Mouse (Mus musculus) ES-Bruce4 (cell line): Measurements from ENCODE around the gene Oas1e. TPM values are rescaled to one million over a fixed set of nuclear protein-coding genes. Genes with fewer than 3 reads are reported as not detected.
A peak's percentile ranks its signal among the peaks of the same experiment; 100 is the strongest.

Experiments used
- H3K27ac ChIP-seq: 2 replicates; pipeline ENCODE4 v1.5.1; 2012; ENCODE audit warnings: low read length, inconsistent platforms; ENCODE audit not compliant: insufficient read depth
- H3K27me3 ChIP-seq: 2 replicates; pipeline ENCODE4 v1.6.1; 2012; ENCODE audit warnings: mild to moderate bottlenecking, low read length, inconsistent platforms; ENCODE audit not compliant: control insufficient read depth, poor library complexity, insufficient read depth, severe bottlenecking
- H3K36me3 ChIP-seq: 2 replicates; pipeline ENCODE4 v1.6.1; 2012; ENCODE audit warnings: inconsistent platforms, mild to moderate bottlenecking, low read length, moderate library complexity; ENCODE audit not compliant: control insufficient read depth, poor library complexity, insufficient read depth, severe bottlenecking
- H3K4me1 ChIP-seq: one replicate; pipeline ENCODE4 v1.8.1; 2011; ENCODE audit warnings: low read length; ENCODE audit not compliant: control insufficient read depth, insufficient read depth
- H3K4me3 ChIP-seq: 2 replicates; pipeline ENCODE4 v1.5.1; 2011; ENCODE audit warnings: low read depth, mild to moderate bottlenecking, low read length
- H3K9ac ChIP-seq: 2 replicates; pipeline ENCODE4 v1.6.1; 2012; ENCODE audit warnings: low read depth, mild to moderate bottlenecking, inconsistent platforms; ENCODE audit not compliant: poor library complexity, severe bottlenecking
- H3K9me3 ChIP-seq: replicated peaks from 2 replicates; pipeline ENCODE4 v1.6.1; 2012; ENCODE audit warnings: mild to moderate bottlenecking, low read length, inconsistent platforms; ENCODE audit not compliant: control insufficient read depth, poor library complexity, insufficient read depth, severe bottlenecking
- CTCF ChIP-seq: IDR thresholded peaks from one replicate; pipeline ENCODE4 v1.8.1; 2011; ENCODE audit warnings: low read depth, low read length
- EP300 ChIP-seq: IDR thresholded peaks from 2 replicates; pipeline ENCODE4 v1.6.1; 2011; ENCODE audit warnings: low read depth, low read length; ENCODE audit not compliant: insufficient read depth
- POLR2A ChIP-seq: IDR thresholded peaks from one replicate; pipeline ENCODE4 v1.8.1; 2011; ENCODE audit warnings: low read length; ENCODE audit not compliant: insufficient read depth
- polyA plus RNA-seq: library from polyadenylated mRNA; stranded (reverse); fragments of >200 nt; gene quantifications from 2 replicates; pipeline ENCODE4 v1.2.4, GENCODE M21; 2011; ENCODE audit warnings: low read depth; ENCODE audit not compliant: missing spikeins, insufficient read depth, insufficient read length

The Oas1e gene
- polyA plus RNA-seq, 1 experiment, result not detected

DNA sequence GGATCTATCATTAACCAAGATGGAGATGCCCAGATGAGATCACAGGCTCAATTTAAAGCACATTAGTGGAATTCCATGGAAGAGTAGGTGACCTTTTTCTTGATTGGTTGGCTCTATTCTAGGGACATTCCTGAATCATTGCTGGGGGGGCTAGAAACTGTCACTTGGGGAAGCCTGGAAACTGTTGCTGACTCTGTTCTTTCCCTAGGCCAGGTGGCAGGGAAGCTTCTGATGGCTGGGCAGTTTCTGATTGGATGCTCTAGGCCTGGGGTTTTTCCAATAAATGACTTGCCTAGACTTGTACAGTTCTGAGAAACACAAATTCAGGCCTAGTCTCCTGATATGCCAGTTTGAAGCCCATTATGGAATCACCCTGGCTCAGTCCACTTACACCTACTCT lies 23.7 kb upstream of the Oas1e start:
- Histone ChIP-seq H3K9me3 (no peaks in the 10 kb centered on the region), H3K27ac (no peak overlapping the region), H3K4me3 (no peak overlapping the region), H3K36me3 (no peaks in the 10 kb centered on the region), H3K9ac (no peak overlapping the region), H3K4me1 (no peaks in the 10 kb centered on the region), H3K27me3 (no peaks in the 10 kb centered on the region)
- no peak for TF ChIP-seq EP300
- no peak for TF ChIP-seq CTCF
- no peak for TF ChIP-seq POLR2A

DNA sequence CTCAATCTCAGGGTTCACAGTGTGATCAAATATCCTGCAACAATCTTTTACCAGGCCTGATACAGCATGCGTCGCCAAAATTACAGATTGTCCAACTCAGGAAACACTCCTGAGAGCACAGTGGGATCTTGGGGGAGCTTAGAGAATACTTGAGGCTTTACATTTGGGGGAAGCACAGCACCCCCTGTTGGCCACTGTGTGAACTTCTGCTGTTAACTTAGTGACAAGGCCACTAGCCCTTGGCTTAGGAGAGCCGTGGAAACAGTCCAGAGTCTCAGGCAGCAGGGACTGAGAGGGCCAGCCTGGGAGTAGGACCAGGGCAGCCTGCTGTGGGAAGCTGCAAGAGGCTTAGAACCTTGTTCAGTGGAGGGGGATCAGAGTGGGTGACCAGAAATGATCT lies 20.6 kb upstream of the Oas1e start:
- Histone ChIP-seq H3K4me3 (no peak overlapping the region), H3K36me3 (no peaks in the 10 kb centered on the region), H3K27ac (no peak overlapping the region), H3K9ac (no peak overlapping the region), H3K4me1 (no peaks in the 10 kb centered on the region), H3K27me3 (no peaks in the 10 kb centered on the region), H3K9me3 (no peaks in the 10 kb centered on the region)
- TF ChIP-seq CTCF (peak; percentile 41), POLR2A (no peak), EP300 (no peak)

DNA sequence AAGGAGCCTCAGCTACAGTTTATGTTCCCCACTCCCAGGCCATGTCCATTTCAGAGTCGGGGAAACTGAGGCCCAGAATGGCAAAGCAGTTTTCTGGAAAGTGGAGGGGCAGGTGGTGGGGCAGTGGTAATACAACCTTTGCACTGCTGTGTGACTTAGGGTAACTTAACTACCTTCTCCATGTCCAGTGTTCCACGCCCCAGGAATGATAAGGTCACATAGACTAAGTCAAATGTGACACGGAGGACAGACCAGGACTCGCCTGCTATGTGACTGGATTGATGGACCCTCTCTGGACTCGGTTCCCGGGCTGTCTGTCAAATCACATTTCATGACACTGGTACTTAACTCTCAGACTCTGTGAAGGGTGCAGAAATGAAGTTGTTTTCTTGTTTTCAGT lies 17.7 kb upstream of the Oas1e start:
- Histone ChIP-seq H3K36me3 (no peaks in the 10 kb centered on the region), H3K27me3 (no peaks in the 10 kb centered on the region), H3K9me3 (no peaks in the 10 kb centered on the region), H3K9ac (no peak overlapping the region), H3K4me3 (peak overlapping the region; percentile 19; the same call in 1 of the 2 replicates), H3K27ac (no peak overlapping the region), H3K4me1 (no peaks in the 10 kb centered on the region)
- TF ChIP-seq EP300 (no peak), POLR2A (no peak), CTCF (no peak)

DNA sequence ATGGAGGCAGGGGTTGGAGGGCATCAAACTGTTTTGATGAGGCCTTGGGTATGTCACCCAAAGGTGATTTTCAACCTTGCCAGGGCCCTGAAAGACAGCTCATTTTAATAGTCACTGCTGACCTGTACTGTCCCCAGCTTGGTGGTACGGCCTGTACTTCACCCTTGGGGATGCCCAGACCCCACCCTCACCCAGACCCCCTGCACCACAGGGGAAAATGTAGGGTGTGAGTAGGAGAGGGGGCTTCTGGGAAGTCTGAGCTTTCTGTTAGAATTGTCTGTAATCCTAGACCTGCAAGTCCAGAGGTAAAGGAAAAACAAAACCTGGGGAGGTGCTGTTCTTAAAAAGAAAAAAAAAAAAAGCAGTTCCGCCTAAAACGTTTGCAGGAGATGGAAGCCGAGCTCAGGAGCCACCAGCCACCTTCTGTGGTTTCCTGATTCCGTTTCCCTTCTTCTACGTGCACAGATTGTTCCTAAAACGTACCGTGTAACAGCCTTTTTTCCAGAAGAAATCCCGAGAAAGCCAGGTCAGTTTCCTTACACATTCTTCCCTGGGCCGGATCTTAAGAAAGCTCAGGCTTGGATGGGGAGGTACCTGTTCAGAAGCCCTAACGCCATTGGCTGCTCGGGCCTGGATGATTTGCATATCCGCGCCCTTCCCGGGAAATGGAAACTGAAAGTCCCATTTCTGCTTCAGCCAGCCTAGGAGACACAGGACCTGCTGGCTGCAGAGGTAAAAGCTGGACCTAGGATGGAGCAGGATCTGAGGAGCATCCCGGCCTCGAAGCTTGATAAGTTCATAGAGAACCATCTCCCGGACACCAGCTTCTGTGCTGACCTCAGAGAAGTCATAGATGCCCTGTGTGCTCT lies 16.9 kb upstream of the Oas1e start, which contains the start of gene Oas1c:
TSS of gene Oas1c (minus strand) at position 564 of the 869 bp plus-strand sequence.
- Histone ChIP-seq H3K9ac (peak within 1 kb of the TSS; percentile 64), H3K9me3 (no peaks in the 10 kb centered on the region), H3K36me3 (no peaks in the 10 kb centered on the region), H3K27ac (peak within 1 kb of the TSS; percentile 73), H3K27me3 (no peaks in the 10 kb centered on the region), H3K4me1 (no peaks in the 10 kb centered on the region), H3K4me3 (peak within 1 kb of the TSS; percentile 56)
- TF ChIP-seq EP300 (no peak), CTCF (no peak), POLR2A (peak; percentile 51)

DNA sequence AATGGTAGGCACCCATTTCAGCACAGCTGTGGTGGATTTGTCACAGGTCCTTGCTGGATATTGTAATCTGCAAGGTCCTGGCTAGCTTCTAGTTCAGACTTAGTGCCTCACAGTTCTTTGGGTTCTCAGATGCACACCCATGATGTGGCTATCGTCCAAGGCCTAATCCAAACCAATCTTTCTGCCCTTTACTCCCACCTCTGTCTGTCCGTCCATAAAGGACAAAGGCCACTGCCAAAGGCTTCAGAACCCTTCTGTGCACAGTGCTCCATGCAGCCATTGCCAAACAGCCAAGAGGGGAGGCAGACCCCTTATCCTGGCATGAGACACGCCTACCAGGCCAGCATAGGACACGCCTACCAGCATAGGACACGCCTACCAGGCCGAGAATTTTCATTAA lies 13.8 kb upstream of the Oas1e start:
- no peak overlapping the region for H3K27ac ChIP-seq
- H3K9me3 ChIP-seq, result no peaks in the 10 kb centered on the region
- no peaks in the 10 kb centered on the region for H3K27me3 ChIP-seq
- H3K4me3 ChIP-seq, result no peak overlapping the region
- H3K9ac ChIP-seq, result no peak overlapping the region
- H3K4me1 ChIP-seq, result no peaks in the 10 kb centered on the region
- H3K36me3 ChIP-seq, result no peaks in the 10 kb centered on the region
- no peak for TF ChIP-seq CTCF
- TF ChIP-seq POLR2A, result no peak
- TF ChIP-seq EP300, result no peak

DNA sequence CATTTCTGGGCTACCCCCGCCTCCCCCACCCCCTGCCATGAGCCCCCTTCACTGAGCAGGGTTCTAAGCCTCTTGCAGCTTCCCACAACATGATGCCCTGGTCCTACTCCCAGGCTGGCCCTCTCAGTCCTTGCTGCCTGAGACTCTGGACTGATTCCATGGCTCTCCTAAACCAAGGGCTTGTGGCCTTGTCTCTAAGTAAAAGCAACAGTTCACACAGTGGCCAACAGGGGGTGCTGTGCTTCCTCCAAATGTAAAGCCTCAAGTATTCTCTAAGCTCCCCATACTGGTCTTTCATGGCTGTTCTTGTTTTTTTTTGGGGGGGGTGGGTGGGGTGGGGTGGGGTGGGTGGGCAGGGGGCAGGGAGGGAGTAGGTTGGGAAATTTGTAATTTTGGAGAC lies 11.1 kb upstream of the Oas1e start:
- TF ChIP-seq POLR2A, result no peak
- TF ChIP-seq EP300, result no peak
- peak; percentile 38 for TF ChIP-seq CTCF
- H3K9ac ChIP-seq, result no peak overlapping the region
- H3K36me3 ChIP-seq, result no peaks in the 10 kb centered on the region
- no peak overlapping the region for H3K4me3 ChIP-seq
- H3K27me3 ChIP-seq, result no peaks in the 10 kb centered on the region
- no peaks in the 10 kb centered on the region for H3K9me3 ChIP-seq
- no peak overlapping the region for H3K27ac ChIP-seq
- no peaks in the 10 kb centered on the region for H3K4me1 ChIP-seq
